Mouse (Mus musculus): Measurements from ENCODE around the gene Lrig2. TPM values are rescaled to one million over a fixed set of nuclear protein-coding genes. Genes with fewer than 3 reads are reported as not detected.
A peak's percentile ranks its signal among the peaks of the same experiment; 100 is the strongest.

Lrig2 gene
- polyA plus RNA-seq, 1 experiment from 2014 or later = 14.1 TPM

- Histone ChIP-seq H3K36me3 (ENCODE audit: control insufficient read depth, insufficient read depth, low read length) (no peaks in the 10 kb centered on the region), H3K27ac (ENCODE audit: low read length) (no peak overlapping the region), H3K4me2 (ENCODE audit: low read depth, low read length) (no peak overlapping the region), H3K4me1 (replicated peaks; ENCODE audit: control insufficient read depth, insufficient read depth, low read length) (peaks cover 8% of the 10 kb centered on the region), H3K9ac (ENCODE audit: low read length) (no peak overlapping the region), H3K9me3 (ENCODE audit: control insufficient read depth, low read length) (no peaks in the 10 kb centered on the region), H3K4me3 (ENCODE audit: low read length) (no peak overlapping the region), H3K27me3 (ENCODE audit: control insufficient read depth, insufficient read depth, low read depth, low read length) (no peaks in the 10 kb centered on the region)
- ATAC-seq (ENCODE audit: low read depth) = no peak
- 78% methylated on average over 5 of the region's 5 CpGs for WGBS
Observed at GRCm38 (mm10) chr3:104400126-104400525, 111.6 kb downstream of the Lrig2 start.

GRCm38 (mm10) chr3:104399296-104400045, 112.2 kb downstream of the Lrig2 start:
- no peaks in the 10 kb centered on the region for H3K36me3 ChIP-seq (ENCODE audit: control insufficient read depth, insufficient read depth, low read length)
- no peaks in the 10 kb centered on the region for H3K27me3 ChIP-seq (ENCODE audit: control insufficient read depth, insufficient read depth, low read depth, low read length)
- no peaks in the 10 kb centered on the region for H3K9me3 ChIP-seq (ENCODE audit: control insufficient read depth, low read length)
- no peak overlapping the region for H3K27ac ChIP-seq (ENCODE audit: low read length)
- 77% methylated on average over 10 of the region's 10 CpGs for WGBS
- H3K9ac ChIP-seq (ENCODE audit: low read length) = no peak overlapping the region
- no peak overlapping the region for H3K4me3 ChIP-seq (ENCODE audit: low read length)
- no peak for ATAC-seq (ENCODE audit: low read depth)
- peaks cover 8% of the 10 kb centered on the region for H3K4me1 ChIP-seq (replicated peaks; ENCODE audit: control insufficient read depth, insufficient read depth, low read length)
- H3K4me2 ChIP-seq (ENCODE audit: low read depth, low read length) = no peak overlapping the region

GRCm38 (mm10) chr3:104397316-104397715, 114.4 kb downstream of the Lrig2 start:
- no peak for ATAC-seq (ENCODE audit: low read depth)
- Histone ChIP-seq H3K36me3 (ENCODE audit: control insufficient read depth, insufficient read depth, low read length) (no peaks in the 10 kb centered on the region), H3K4me2 (ENCODE audit: low read depth, low read length) (no peak overlapping the region), H3K27ac (ENCODE audit: low read length) (no peak overlapping the region), H3K4me1 (replicated peaks; ENCODE audit: control insufficient read depth, insufficient read depth, low read length) (no peaks in the 10 kb centered on the region), H3K9me3 (ENCODE audit: control insufficient read depth, low read length) (no peaks in the 10 kb centered on the region), H3K9ac (ENCODE audit: low read length) (no peak overlapping the region), H3K27me3 (ENCODE audit: control insufficient read depth, insufficient read depth, low read depth, low read length) (no peaks in the 10 kb centered on the region), H3K4me3 (ENCODE audit: low read length) (no peak overlapping the region)
- WGBS = 64% methylated on average over 9 of the region's 9 CpGs

GRCm38 (mm10) chr3:104396736-104397081, 115.0 kb downstream of the Lrig2 start:
- Histone ChIP-seq H3K4me1 (replicated peaks; ENCODE audit: control insufficient read depth, insufficient read depth, low read length) (no peaks in the 10 kb centered on the region), H3K27ac (ENCODE audit: low read length) (no peak overlapping the region), H3K27me3 (ENCODE audit: control insufficient read depth, insufficient read depth, low read depth, low read length) (no peaks in the 10 kb centered on the region), H3K4me2 (ENCODE audit: low read depth, low read length) (no peak overlapping the region), H3K9ac (ENCODE audit: low read length) (no peak overlapping the region), H3K36me3 (ENCODE audit: control insufficient read depth, insufficient read depth, low read length) (no peaks in the 10 kb centered on the region), H3K9me3 (ENCODE audit: control insufficient read depth, low read length) (no peaks in the 10 kb centered on the region), H3K4me3 (ENCODE audit: low read length) (no peak overlapping the region)
- ATAC-seq (ENCODE audit: low read depth) = no peak
- 35% methylated on average over 3 of the region's 3 CpGs for WGBS

GRCm38 (mm10) chr3:104396067-104396735, 115.5 kb downstream of the Lrig2 start:
- no peaks in the 10 kb centered on the region for H3K9me3 ChIP-seq (ENCODE audit: control insufficient read depth, low read length)
- H3K27me3 ChIP-seq (ENCODE audit: control insufficient read depth, insufficient read depth, low read depth, low read length) = no peaks in the 10 kb centered on the region
- no peak overlapping the region for H3K4me2 ChIP-seq (ENCODE audit: low read depth, low read length)
- 65% methylated on average over 11 of the region's 11 CpGs for WGBS
- no peaks in the 10 kb centered on the region for H3K36me3 ChIP-seq (ENCODE audit: control insufficient read depth, insufficient read depth, low read length)
- H3K9ac ChIP-seq (ENCODE audit: low read length) = no peak overlapping the region
- ATAC-seq (ENCODE audit: low read depth) = no peak
- H3K27ac ChIP-seq (ENCODE audit: low read length) = no peak overlapping the region
- no peak overlapping the region for H3K4me3 ChIP-seq (ENCODE audit: low read length)
- no peaks in the 10 kb centered on the region for H3K4me1 ChIP-seq (replicated peaks; ENCODE audit: control insufficient read depth, insufficient read depth, low read length)

GRCm38 (mm10) chr3:104390072-104390471, 121.6 kb downstream of the Lrig2 start:
- no peak overlapping the region for H3K27ac ChIP-seq (ENCODE audit: low read length)
- 44% methylated on average over 10 of the region's 10 CpGs for WGBS

GRCm38 (mm10) chr3:104389449-104389848, 122.3 kb downstream of the Lrig2 start:
- no peak overlapping the region for H3K4me2 ChIP-seq (ENCODE audit: low read depth, low read length)
- 86% methylated on average over 2 of the region's 2 CpGs for WGBS
- no peak for ATAC-seq (ENCODE audit: low read depth)
- no peak overlapping the region for H3K4me3 ChIP-seq (ENCODE audit: low read length)
- H3K36me3 ChIP-seq (ENCODE audit: control insufficient read depth, insufficient read depth, low read length) = no peaks in the 10 kb centered on the region
- H3K9ac ChIP-seq (ENCODE audit: low read length) = no peak overlapping the region
- no peaks in the 10 kb centered on the region for H3K9me3 ChIP-seq (ENCODE audit: control insufficient read depth, low read length)
- no peak overlapping the region for H3K27ac ChIP-seq (ENCODE audit: low read length)
- H3K27me3 ChIP-seq (ENCODE audit: control insufficient read depth, insufficient read depth, low read depth, low read length) = no peaks in the 10 kb centered on the region
- peaks cover 7% of the 10 kb centered on the region for H3K4me1 ChIP-seq (replicated peaks; ENCODE audit: control insufficient read depth, insufficient read depth, low read length)

More at GRCm38 (mm10) chr3:104390072-104390471, 121.6 kb downstream of the Lrig2 start:
- no peak overlapping the region for H3K9ac ChIP-seq (ENCODE audit: low read length)
- no peak overlapping the region for H3K4me3 ChIP-seq (ENCODE audit: low read length)
- H3K4me2 ChIP-seq (ENCODE audit: low read depth, low read length) = no peak overlapping the region
- no peaks in the 10 kb centered on the region for H3K36me3 ChIP-seq (ENCODE audit: control insufficient read depth, insufficient read depth, low read length)
- no peak for ATAC-seq (ENCODE audit: low read depth)
- no peaks in the 10 kb centered on the region for H3K9me3 ChIP-seq (ENCODE audit: control insufficient read depth, low read length)
- peaks cover 7% of the 10 kb centered on the region for H3K4me1 ChIP-seq (replicated peaks; ENCODE audit: control insufficient read depth, insufficient read depth, low read length)
- no peaks in the 10 kb centered on the region for H3K27me3 ChIP-seq (ENCODE audit: control insufficient read depth, insufficient read depth, low read depth, low read length)

GRCm38 (mm10) chr3:104385587-104385986, 126.1 kb downstream of the Lrig2 start:
- 30% methylated on average over 8 of the region's 8 CpGs for WGBS
- Histone ChIP-seq H3K4me1 (replicated peaks; ENCODE audit: control insufficient read depth, insufficient read depth, low read length) (peaks cover 10% of the 10 kb centered on the region), H3K27me3 (ENCODE audit: control insufficient read depth, insufficient read depth, low read depth, low read length) (no peaks in the 10 kb centered on the region), H3K4me3 (ENCODE audit: low read length) (no peak overlapping the region), H3K36me3 (ENCODE audit: control insufficient read depth, insufficient read depth, low read length) (no peaks in the 10 kb centered on the region), H3K4me2 (ENCODE audit: low read depth, low read length) (no peak overlapping the region), H3K9me3 (ENCODE audit: control insufficient read depth, low read length) (no peaks in the 10 kb centered on the region), H3K9ac (ENCODE audit: low read length) (no peak overlapping the region), H3K27ac (ENCODE audit: low read length) (peak overlapping the region; percentile 0; the same call in 1 of the 2 replicates)
- peak; percentile 95 for ATAC-seq (ENCODE audit: low read depth)

GRCm38 (mm10) chr3:104383681-104384341, 127.9 kb downstream of the Lrig2 start:
- H3K9ac ChIP-seq (ENCODE audit: low read length) = no peak overlapping the region; the same call in 1 of the 2 replicates
- peaks cover 10% of the 10 kb centered on the region for H3K4me1 ChIP-seq (replicated peaks; ENCODE audit: control insufficient read depth, insufficient read depth, low read length)
- H3K4me2 ChIP-seq (ENCODE audit: low read depth, low read length) = peak overlapping the region; percentile 1; the same call in 1 of the 2 replicates
- no peak for ATAC-seq (ENCODE audit: low read depth)
- H3K4me3 ChIP-seq (ENCODE audit: low read length) = no peak overlapping the region
- no peaks in the 10 kb centered on the region for H3K27me3 ChIP-seq (ENCODE audit: control insufficient read depth, insufficient read depth, low read depth, low read length)
- WGBS = 41% methylated on average over 9 of the region's 9 CpGs
- no peaks in the 10 kb centered on the region for H3K36me3 ChIP-seq (ENCODE audit: control insufficient read depth, insufficient read depth, low read length)
- no peak overlapping the region for H3K27ac ChIP-seq (ENCODE audit: low read length)
- no peaks in the 10 kb centered on the region for H3K9me3 ChIP-seq (ENCODE audit: control insufficient read depth, low read length)

All from lung, embryonic 16.5 days (tissue).